ENCODE assay signal across 10 mouse cellular contexts in genomic region chr14:33922771-33923167, GRCm38 (mm10). TPM values are rescaled to one million over a fixed set of nuclear protein-coding genes. Genes with fewer than 3 reads are reported as not detected.
DNase-seq lines count a peak whose midpoint lies in the region; ATAC-seq and TF ChIP-seq lines count a peak whose summit lies in the region.
"Had no signal": no experiment of that assay in that cellular context is flagged by ENCODE, and none has a peak within 500 bp of the region (broad histone marks: within the 10 kb centered on the region; RNA-seq: fewer than 3 reads in every experiment).

No protein-coding gene starts in this region.

- 19% methylated on average over 8 of the region's 8 CpGs for WGBS in heart, embryonic 11.5 days (ENCODE audit: insufficient replicate concordance)
- WGBS in forebrain, postnatal 0 days: 13% methylated on average over 8 of the region's 8 CpGs
- 15% methylated on average over 8 of the region's 8 CpGs for WGBS in liver, embryonic 15.5 days (ENCODE audit: insufficient replicate concordance)

- peaks cover 78% of the 10 kb centered on the region for H3K27me3 ChIP-seq in heart, embryonic 11.5 days (ENCODE audit: control insufficient read depth, insufficient read depth, low read length)
- peaks cover 87% of the 10 kb centered on the region for H3K27me3 ChIP-seq in E14TG2a.4 (ENCODE audit: insufficient read depth, low read length)
- peaks cover 9% of the 10 kb centered on the region for H3K27me3 ChIP-seq in forebrain, postnatal 0 days (ENCODE audit: insufficient read depth, low read length)
- H3K27me3 ChIP-seq in liver, embryonic 15.5 days: peaks cover 63% of the 10 kb centered on the region

- no peak overlapping the region for H3K27ac ChIP-seq in heart, embryonic 11.5 days (ENCODE audit: low read depth, low read length)
- H3K27ac ChIP-seq in forebrain, postnatal 0 days (ENCODE audit: low read depth, low read length): no peak overlapping the region
- H3K27ac ChIP-seq in liver, embryonic 15.5 days (replicated peaks): no peak overlapping the region

- no peaks in the 10 kb centered on the region for H3K9me3 ChIP-seq in heart, embryonic 11.5 days (replicated peaks; ENCODE audit: control insufficient read depth, low read length)
- no peaks in the 10 kb centered on the region for H3K9me3 ChIP-seq in E14TG2a.4 (ENCODE audit: low read length)
- H3K9me3 ChIP-seq in forebrain, postnatal 0 days (ENCODE audit: low read length): no peaks in the 10 kb centered on the region
- H3K9me3 ChIP-seq in liver, embryonic 15.5 days (replicated peaks): no peaks in the 10 kb centered on the region

- ATAC-seq in heart, embryonic 11.5 days (replicated peaks; ENCODE audit: insufficient number of reproducible peaks, low FRiP score, low TSS enrichment): no peak
- ATAC-seq in forebrain, postnatal 0 days: no peak
- no peak for ATAC-seq in liver, embryonic 15.5 days (ENCODE audit: insufficient read depth)
- ATAC-seq in erythroid progenitor cell, adult 5-6 weeks (replicated peaks; ENCODE audit: low FRiP score, poor library complexity, severe bottlenecking): no peak

- no peak overlapping the region for H3K9ac ChIP-seq in heart, embryonic 11.5 days (ENCODE audit: low read depth, low read length)
- H3K9ac ChIP-seq in forebrain, postnatal 0 days: peak overlapping the region; percentile 49; the same call in 1 of the 2 replicates
- H3K9ac ChIP-seq in liver, embryonic 15.5 days: no peak overlapping the region

- DNase-seq in heart, postnatal 4 days: no peak
- DNase-seq in forebrain, postnatal 0 days: no peak
- DNase-seq in layer of hippocampus, adult 9-11 months: no peak
- DNase-seq in layer of hippocampus, postnatal 36 days: no peak

- no peak for TF ChIP-seq CTCF in E14TG2a.4 (conservative IDR thresholded peaks at IDR 0.05; ENCODE audit: low read length)
- TF ChIP-seq CTCF in forebrain, postnatal 0 days (IDR thresholded peaks at IDR 0.05; ENCODE audit: low read depth): no peak

- peak overlapping the region; percentile 60 for H3K4me3 ChIP-seq in heart, embryonic 11.5 days (ENCODE audit: low read depth, low read length)
- H3K4me3 ChIP-seq in E14TG2a.4 (replicated peaks; ENCODE audit: low read length): peak overlapping the region; percentile 78
- peak overlapping the region; percentile 55 for H3K4me3 ChIP-seq in forebrain, postnatal 0 days (ENCODE audit: low read depth, low read length)
- H3K4me3 ChIP-seq in liver, embryonic 15.5 days (replicated peaks): no peak overlapping the region

- no peaks in the 10 kb centered on the region for H3K36me3 ChIP-seq in heart, embryonic 11.5 days (ENCODE audit: control insufficient read depth, insufficient read depth, low read length)
- H3K36me3 ChIP-seq in E14TG2a.4 (ENCODE audit: insufficient read depth, low read length): no peaks in the 10 kb centered on the region
- H3K36me3 ChIP-seq in forebrain, postnatal 0 days (ENCODE audit: insufficient read depth): no peaks in the 10 kb centered on the region
- no peaks in the 10 kb centered on the region for H3K36me3 ChIP-seq in liver, embryonic 15.5 days (replicated peaks)

- 0 out of 2 replicates have a peak, but pooled peaks cover 3% of the 10 kb centered on the region for H3K4me1 ChIP-seq in heart, embryonic 11.5 days (ENCODE audit: control insufficient read depth, insufficient read depth, low read length)
- H3K4me1 ChIP-seq in E14TG2a.4 (replicated peaks; ENCODE audit: low read depth, low read length): peaks cover 5% of the 10 kb centered on the region
- H3K4me1 ChIP-seq in forebrain, postnatal 0 days (ENCODE audit: insufficient read depth): no peaks in the 10 kb centered on the region
- no peaks in the 10 kb centered on the region for H3K4me1 ChIP-seq in liver, embryonic 15.5 days (replicated peaks)

- peak overlapping the region; percentile 99 for H3K4me2 ChIP-seq in heart, embryonic 11.5 days
- peak overlapping the region; percentile 89 for H3K4me2 ChIP-seq in forebrain, postnatal 0 days (ENCODE audit: low read depth)
- H3K4me2 ChIP-seq in liver, embryonic 15.5 days: peak overlapping the region; percentile 57

RNA-seq across cellular contexts. Expression of gene Gdf10, which starts 0.6 kb away (rescaled TPM):
- 2.1 and 2.2 TPM in 2 replicates for polyA plus RNA-seq in heart, embryonic 11.5 days (2014; fragmentation: Nextera tagmentation; extraction: Ambion mirVana)
- total RNA-seq in heart, postnatal 4 days (2021): 1 to 10 TPM; 1.7 to 1.9 TPM
- total RNA-seq in forebrain, postnatal 0 days (2014; rRNA removed): 6.8 and 8.8 TPM in 2 replicates
- 9.6 and 10.6 TPM in 2 replicates for polyA plus RNA-seq in forebrain, postnatal 0 days (2015; fragmentation: Nextera tagmentation; extraction: Ambion mirVana)
- 5.6 and 6.4 TPM in 2 replicates for polyA plus RNA-seq in liver, embryonic 15.5 days (2015; fragmentation: Nextera tagmentation; extraction: Ambion mirVana)
- total RNA-seq in erythroid progenitor cell, adult 5-6 weeks (2015; ENCODE audit: low replicate concordance): not detected in 2 replicates
- not detected in 2 replicates for total RNA-seq in erythroid progenitor cell, adult 5-6 weeks (2017; ENCODE audit: low replicate concordance)
- 1 to 10 TPM; 5.4 to 5.7 TPM for total RNA-seq in layer of hippocampus, postnatal 36 days (2021)
- polyA plus RNA-seq: C2C12 had no signal

RNA-seq across cellular contexts. Expression of gene Gdf2, which starts 18.1 kb away (rescaled TPM):
- polyA plus RNA-seq in heart, embryonic 11.5 days (2014; fragmentation: Nextera tagmentation; extraction: Ambion mirVana): 0.51 and 0.64 TPM in 2 replicates
- under 1 TPM; 0.17 to 0.32 TPM for total RNA-seq in heart, postnatal 4 days (2021)
- total RNA-seq in forebrain, postnatal 0 days (2014; rRNA removed): 0.05 TPM in 1 of 2 replicates, not detected in the other
- 0.06 TPM in 1 of 2 replicates, not detected in the other for polyA plus RNA-seq in forebrain, postnatal 0 days (2015; fragmentation: Nextera tagmentation; extraction: Ambion mirVana)
- polyA plus RNA-seq in liver, embryonic 15.5 days (2015; fragmentation: Nextera tagmentation; extraction: Ambion mirVana): 9.1 and 9.7 TPM in 2 replicates
- not detected in 2 replicates for total RNA-seq in erythroid progenitor cell, adult 5-6 weeks (2015; ENCODE audit: low replicate concordance)
- not detected in 2 replicates for total RNA-seq in erythroid progenitor cell, adult 5-6 weeks (2017; ENCODE audit: low replicate concordance)
- total RNA-seq in layer of hippocampus, postnatal 36 days (2021): not detected
- polyA plus RNA-seq: C2C12 had no signal

RNA-seq across cellular contexts. Expression of gene Rbp3, which starts 31.0 kb away (rescaled TPM):
- polyA plus RNA-seq in heart, embryonic 11.5 days (2014; fragmentation: Nextera tagmentation; extraction: Ambion mirVana): 0.03 and 0.24 TPM in 2 replicates
- not detected for total RNA-seq in heart, postnatal 4 days (2021)
- total RNA-seq in forebrain, postnatal 0 days (2014; rRNA removed): 0.29 and 0.46 TPM in 2 replicates
- polyA plus RNA-seq in forebrain, postnatal 0 days (2015; fragmentation: Nextera tagmentation; extraction: Ambion mirVana): 0.16 and 0.34 TPM in 2 replicates
- 0.06 and 0.07 TPM in 2 replicates for polyA plus RNA-seq in liver, embryonic 15.5 days (2015; fragmentation: Nextera tagmentation; extraction: Ambion mirVana)
- total RNA-seq in erythroid progenitor cell, adult 5-6 weeks (2015; ENCODE audit: low replicate concordance): not detected in 2 replicates
- total RNA-seq in erythroid progenitor cell, adult 5-6 weeks (2017; ENCODE audit: low replicate concordance): not detected in 2 replicates
- total RNA-seq in layer of hippocampus, postnatal 36 days (2021): under 1 TPM in 1 of 2 experiments, not detected in 1; 0.08 TPM
- polyA plus RNA-seq: C2C12; spleen, adult 2 months had no signal

RNA-seq across cellular contexts. Expression of gene Zfp488, which starts 55.8 kb away (rescaled TPM):
- not detected in 2 replicates for polyA plus RNA-seq in heart, embryonic 11.5 days (2014; fragmentation: Nextera tagmentation; extraction: Ambion mirVana)
- not detected for total RNA-seq in heart, postnatal 4 days (2021)
- 1.3 and 1.8 TPM in 2 replicates for total RNA-seq in forebrain, postnatal 0 days (2014; rRNA removed)
- 0.36 TPM in 2 replicates for polyA plus RNA-seq in forebrain, postnatal 0 days (2015; fragmentation: Nextera tagmentation; extraction: Ambion mirVana)
- not detected in 2 replicates for polyA plus RNA-seq in liver, embryonic 15.5 days (2015; fragmentation: Nextera tagmentation; extraction: Ambion mirVana)
- total RNA-seq in erythroid progenitor cell, adult 5-6 weeks (2015; ENCODE audit: low replicate concordance): 0.84 TPM in 1 of 2 replicates, not detected in the other
- not detected in 2 replicates for total RNA-seq in erythroid progenitor cell, adult 5-6 weeks (2017; ENCODE audit: low replicate concordance)
- total RNA-seq in layer of hippocampus, postnatal 36 days (2021): 1 to 10 TPM; 5.4 to 5.7 TPM
- polyA plus RNA-seq: C2C12; spleen, adult 2 months had no signal
